Mouse (Mus musculus) liver, embryonic 14.5 days (tissue): ENCODE results near the gene Susd4.

Experiments used
- CTCF ChIP-seq: IDR thresholded peaks from 2 replicates; pipeline ENCODE4 v1.5.1; 2016; ENCODE audit warnings: antibody characterized with exemption, low read depth, control low read depth
- EP300 ChIP-seq: IDR thresholded peaks from 2 replicates; pipeline ENCODE4 v1.6.1; 2016; ENCODE audit warnings: antibody characterized with exemption, low read depth

- TF ChIP-seq CTCF = no peak
- TF ChIP-seq EP300 = no peak
Observed at GRCm38 (mm10) chr1:182922824-182923223, 159.2 kb downstream of the Susd4 start.
